Mouse (Mus musculus) hindlimb bud, embryonic 11.5 days (tissue): ENCODE results near the gene Appl2.
"Not testable (repeated sequence)": the region's sequence is repeated elsewhere in the genome, so short reads cannot be mapped to it uniquely, and the experiment has no call there.

ENCODE experiments used
- DNase-seq: peaks from one replicate; pipeline ENCODE4 v3.0.0-alpha.2; 2012; ENCODE audit warnings: low read depth, low spot score; ENCODE audit errors: extremely low spot score

Gene Appl2

DNA sequence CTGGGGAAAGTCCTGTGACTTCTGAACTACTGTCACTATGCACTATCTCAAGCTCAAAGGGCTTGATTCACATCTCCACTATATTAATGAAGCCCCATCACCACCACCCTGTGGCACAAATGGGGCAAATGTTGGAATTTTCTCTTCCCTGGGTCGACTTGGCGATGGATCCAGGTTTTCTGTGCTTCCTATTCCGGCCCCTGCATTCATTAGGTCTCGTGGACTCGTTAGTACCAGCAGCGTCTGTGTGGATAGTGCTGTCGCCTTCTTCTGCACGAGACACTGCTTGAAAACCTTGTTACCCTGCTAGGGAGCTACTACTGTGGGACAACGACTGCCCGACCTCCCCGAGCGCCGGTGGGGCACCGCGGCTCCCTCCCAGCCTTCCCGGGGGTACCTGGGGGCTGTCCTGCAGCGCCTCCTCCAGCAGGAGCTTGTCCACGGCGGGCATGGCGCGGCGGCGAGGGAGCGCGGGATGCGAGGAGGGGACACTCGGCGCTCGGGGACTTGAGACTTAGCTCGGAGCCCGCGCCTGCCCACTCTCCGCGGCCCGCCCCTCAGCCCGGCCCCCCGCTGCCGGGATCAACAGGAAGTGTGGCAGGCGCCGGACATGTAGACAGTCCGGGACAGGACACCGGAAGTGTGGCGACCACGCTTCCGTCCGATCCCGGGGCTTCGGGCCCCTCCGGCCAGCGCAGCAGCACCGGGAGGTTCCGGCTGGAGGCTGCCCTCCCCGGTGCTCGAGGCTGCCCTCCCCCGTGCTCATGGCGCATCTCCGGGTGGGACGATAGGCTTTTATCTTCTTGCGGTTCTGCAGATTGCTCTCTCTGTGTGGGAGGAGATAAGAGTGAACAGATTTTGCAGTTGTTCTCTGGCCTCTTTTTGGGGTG, at the start of gene Appl2:
Gene Appl2, minus strand, starts transcription at position 608 of the 890 bp plus-strand sequence.
- no peak for DNase-seq

DNA sequence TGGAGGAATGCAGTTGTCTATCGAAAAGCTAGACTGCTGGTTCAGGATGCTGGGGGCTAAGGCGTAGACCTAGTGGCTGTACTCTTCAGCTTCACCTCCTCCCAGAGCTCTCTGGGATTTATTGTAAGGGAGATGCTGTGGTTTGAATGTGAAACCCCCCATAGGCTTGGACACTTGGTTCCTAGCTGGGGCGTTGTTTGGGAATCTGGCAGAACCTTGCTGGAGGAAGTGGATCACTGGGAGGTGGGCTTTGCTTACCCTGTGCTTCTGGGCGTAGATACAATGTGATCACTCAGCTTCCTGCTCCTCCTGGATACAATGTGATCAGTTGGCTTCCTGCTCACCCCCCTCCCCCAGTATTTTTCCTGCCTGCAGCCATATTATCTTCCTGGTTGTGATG, 47.7 kb upstream of the Appl2 start:
- no peak for DNase-seq

DNA sequence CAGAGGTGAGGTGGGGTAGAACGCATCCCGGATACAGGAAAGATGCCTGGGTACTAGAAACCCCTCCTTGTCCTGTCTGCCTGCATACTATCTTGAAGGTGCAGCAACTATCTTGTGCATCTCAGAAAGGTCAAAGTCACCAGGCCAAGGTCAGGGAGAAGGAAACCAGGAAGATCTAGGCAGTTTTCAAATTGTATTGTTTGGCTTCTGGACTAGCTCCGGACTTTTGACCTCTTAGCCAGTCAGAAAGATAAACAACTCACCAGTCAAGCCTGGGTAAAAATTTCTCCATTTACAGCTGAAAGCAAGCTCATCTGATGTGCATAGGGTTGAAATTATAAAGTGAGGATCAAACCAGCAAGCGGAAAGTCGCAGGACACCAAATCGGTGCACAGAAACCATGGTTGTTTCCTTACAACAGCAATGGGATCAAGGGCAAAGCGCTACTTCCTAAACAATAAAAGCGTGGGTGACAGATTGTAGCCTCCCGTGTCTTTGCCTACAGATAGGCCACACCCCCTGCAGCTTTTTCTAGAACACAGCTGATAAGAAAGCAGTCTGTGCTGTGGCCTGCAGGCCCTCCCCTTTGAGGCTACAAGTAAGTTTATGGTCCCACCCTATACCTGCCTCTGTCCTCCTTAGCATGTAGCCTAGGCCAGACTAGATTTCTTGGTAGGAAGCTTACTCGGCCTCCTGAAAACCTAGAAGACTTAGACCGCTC, 43.8 kb upstream of the Appl2 start:
- no peak for DNase-seq

DNA sequence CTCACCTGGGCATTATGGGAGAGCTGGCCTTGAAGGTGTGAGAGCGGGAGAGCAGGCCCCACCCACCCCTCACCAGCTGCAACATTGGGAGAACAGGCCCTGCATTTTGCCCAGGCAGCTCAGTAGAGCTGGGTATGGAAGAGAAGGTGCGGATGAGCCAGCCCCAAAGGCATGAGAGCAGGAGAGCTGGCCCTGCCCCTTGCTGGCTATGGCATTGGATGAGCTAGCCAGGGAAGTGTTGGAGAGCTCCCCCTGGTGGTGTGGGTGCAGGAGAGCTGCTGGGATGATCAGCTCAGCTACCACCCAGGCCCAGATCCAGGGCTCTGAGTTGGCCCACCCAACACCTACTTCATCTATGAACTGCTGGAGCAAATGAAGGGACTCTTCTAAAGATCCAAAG, 39.7 kb upstream of the Appl2 start:
- DNase-seq, result no peak

DNA sequence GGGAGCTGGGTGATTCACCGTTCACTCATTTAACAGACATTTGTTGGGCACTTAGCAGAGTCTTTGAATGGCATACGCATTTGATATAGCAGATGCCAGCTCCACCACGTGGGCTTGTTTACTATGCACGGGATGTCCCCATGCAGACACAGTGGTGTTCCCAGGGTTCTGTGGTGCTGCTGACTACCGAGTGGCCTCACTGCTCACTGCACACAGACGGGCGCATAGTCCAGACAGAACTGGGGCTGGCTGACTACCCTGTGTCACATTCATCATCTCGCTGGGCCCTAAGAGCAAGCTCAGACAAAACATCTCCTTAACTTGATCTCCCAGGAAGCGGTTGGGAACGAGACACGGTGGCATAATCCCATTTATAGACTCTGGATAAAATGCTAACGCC, 32.8 kb upstream of the Appl2 start:
- DNase-seq, result no peak

DNA sequence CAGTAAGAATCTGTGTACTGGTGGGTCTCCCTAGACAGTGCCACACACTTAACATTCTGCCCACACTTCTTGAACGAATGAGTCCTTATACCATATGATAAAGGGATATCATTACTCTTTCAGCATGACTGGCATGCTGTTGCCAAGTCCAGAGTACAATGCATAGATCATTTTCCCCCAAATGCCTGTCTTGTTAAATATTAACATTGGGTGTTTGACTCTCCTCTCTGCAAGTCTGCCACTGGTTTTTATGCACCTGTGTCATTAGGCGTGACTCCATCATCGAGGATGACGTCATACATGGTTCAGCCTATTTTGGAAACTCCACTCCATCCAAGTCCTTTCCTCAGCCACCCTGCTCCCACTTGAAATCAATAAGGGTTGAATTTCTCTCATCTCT, 18.0 kb upstream of the Appl2 start:
- DNase-seq, result no peak

DNA sequence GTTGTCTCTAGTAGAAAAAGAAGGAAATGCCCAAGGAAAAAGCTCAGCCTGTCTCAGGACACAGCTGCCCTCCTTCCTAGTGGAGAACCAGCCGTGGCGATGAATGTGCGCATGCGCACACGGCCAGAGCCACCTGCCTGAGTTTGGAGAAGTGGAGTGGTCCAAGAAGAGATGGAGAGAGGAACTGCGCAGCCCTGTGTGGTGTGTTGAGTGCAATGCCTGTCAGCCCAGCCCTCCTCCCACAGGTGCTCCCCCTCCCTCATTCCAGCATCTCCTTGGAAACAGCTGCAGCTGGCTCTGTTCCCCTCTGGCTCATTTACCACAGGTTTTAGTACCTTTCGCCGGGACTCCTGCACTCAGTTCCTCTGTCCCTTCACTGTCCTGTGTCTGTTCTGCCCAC, 13.4 kb upstream of the Appl2 start:
- DNase-seq, result no peak

DNA sequence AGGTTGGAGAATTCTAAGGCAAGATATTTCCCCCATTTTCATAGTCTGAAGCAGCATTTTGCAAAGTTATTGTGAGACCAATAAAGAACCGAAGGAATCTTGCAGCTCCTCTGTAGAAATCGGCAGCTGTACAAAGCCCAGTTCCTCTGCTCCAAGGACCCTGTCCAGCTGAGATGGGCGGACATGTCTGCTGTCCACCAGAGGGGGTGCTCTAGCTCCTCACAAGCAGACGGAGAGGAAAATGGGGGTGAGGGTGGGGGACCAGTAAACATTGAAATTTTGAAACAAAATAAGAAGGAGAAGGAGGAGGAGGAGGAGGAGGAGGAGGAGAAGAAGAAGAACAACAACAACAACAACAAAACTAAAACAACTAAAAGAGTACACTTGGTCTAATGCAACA, 12.1 kb upstream of the Appl2 start:
- DNase-seq, result no peak

DNA sequence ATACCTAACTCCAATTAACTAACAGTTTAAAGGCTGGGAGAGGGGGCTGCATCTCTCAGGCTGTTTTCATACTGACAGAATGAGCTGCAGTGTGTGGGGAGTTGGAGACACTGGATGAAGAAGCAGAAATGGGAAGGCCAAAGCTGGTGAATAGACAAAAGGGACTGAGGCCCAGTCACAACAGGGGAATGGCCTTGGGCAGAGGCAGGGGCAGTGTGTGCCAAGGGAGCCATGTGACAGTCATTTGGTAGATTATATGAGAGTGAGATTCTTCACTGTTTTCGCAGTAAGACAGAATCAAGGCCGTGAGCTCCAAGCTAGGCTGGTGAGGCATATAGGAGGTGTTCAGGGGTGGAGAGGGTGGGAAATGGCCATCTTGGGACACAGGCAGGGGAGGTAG, 6.1 kb upstream of the Appl2 start:
- DNase-seq, result no peak

DNA sequence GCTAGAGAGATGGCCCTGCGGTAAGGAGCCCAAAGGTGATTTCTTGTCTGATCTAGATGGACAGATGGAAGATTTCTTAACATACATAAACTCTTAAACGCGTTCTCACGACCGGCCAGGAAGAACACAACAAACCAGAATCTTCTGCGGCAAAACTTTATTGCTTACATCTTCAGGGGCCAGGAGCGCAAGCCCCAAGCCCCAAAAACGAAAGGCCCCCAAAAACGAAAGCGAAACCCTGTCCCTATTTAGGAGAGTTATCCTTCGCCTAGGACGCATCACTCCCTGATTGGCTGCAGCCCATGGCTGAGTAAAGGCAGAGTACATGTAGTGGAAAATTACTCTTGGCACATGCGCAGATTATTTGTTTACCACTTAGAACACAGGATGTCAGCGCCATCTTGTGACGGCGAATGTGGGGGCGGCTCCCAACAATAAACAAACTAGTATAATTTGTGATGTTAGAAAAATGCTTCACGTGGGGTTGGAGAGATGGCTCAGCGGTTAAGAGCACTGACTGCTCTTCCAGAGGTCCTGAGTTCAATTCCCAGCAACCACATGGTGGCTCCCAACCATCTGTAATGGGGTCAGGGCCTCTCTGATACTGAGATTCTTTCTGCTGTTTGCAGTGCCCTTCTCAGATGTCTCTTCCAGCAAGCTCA, 3.8 kb upstream of the Appl2 start:
- not testable (repeated sequence) for DNase-seq

DNA sequence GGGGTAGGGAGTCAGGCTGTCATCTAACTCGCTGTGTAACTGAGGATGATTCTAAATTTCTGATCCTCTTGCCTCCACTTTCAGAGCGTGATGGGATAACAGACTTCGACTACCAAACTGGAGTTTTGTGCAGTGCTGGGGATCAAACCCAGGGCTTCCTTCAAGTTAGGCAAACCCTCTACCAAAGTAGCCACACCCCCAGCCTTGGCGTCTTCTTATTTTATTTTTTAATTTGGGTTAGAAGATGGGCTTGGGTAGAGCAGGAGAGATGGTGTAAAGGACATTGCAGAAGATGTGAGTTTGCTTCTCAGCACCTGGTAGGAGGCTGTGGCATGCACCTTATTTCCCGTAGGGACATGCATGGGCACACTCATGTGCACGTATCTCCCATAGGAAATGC, 499 bp upstream of the Appl2 start:
- DNase-seq, result no peak

DNA sequence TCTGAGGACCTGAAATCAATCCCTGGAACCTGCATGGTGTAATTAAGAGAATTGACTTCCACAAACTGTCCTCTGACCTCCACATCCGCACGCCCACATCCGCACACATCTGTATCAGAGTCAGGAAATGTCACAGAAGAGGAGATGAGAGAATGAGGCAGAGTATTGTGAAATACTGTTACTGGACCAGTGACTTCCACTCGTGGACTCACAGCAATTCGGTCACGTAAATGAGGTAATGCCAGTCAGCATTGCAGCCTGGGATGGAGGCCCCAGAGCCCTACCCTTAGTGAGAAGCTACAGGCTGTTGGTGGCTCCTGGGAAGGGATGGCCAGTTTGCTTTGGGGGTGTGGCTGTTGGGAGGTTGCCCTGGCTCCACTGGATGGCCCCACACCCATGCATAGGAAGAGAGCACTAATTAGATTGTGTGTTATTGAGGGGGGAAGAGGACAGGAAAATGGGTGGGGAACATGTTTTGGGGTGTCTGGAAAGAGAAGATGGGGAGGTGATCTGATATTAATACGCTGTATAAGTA, 2.1 kb downstream of the Appl2 start:
- no peak for DNase-seq

DNA sequence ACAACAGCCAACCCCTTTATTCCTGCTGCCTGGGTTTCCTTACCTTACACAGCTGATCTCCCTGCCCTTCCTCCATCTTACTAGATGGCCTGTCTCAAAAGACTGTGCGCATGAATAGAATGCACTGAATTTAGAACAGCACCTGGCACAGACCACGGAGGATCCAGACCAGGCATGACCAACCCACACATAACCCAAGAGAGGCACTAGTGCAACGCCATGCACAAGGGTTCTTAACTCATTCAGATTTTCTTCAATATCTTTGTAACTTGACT, 2.9 kb downstream of the Appl2 start:
- DNase-seq, result no peak

DNA sequence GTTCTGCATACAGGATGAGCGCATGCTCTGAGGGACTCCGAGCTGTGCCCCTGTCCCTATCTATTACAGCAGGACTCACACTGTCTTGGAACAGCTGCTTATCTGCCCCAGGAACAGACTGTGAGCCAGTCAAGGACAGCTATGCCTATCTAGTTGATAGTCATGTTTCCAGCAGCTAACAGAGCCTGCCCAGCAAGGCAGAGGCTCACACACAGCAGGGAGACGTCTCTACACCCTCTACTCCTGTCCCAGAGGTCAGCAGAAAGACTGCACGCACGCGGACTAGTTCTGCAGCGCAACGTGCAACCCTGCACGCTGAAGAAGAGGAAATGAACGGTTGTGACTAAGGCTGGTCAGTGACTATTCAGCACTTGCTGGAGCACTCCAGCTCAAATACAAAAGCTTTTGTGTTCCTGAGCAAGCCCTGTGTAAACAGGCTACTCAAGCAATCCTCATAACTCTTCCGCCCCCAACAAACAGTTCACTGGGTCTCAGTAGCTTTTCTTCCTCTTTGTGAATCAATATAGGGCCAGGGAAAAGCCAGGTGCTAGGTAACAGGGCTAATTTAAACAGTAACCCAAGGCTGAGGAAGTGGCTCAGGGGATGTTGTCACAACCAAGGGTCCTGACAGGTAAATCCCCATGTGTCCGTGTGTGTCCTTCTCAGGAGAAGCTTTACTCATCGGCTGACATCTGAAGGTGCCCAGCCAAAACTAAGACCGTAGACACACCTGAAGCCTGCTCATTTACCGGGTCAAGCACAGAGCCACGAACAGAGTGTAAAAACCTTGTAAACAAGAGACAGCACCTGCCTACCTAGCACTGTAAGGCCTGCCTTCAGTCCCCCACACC, 3.4 kb downstream of the Appl2 start:
- DNase-seq, result no peak

DNA sequence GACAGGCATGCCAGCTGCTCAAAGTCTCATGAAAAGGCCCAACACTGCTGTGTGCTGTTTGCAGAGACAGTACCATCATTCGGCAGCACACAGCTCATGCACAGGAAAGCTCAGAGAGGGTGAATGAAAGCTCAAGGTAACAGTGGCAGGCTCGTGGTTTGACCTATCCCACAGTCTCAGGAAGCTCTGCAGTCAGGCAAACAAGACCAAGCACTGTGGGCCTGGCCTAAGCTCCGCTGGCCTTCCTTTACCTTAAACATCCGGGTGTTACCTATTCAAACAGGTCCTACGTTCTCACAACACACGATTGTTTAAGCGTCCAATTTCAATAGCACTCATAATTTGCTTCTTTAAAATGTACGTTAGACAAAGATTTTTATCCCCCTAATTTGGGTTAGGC, 4.4 kb downstream of the Appl2 start:
- DNase-seq, result no peak

DNA sequence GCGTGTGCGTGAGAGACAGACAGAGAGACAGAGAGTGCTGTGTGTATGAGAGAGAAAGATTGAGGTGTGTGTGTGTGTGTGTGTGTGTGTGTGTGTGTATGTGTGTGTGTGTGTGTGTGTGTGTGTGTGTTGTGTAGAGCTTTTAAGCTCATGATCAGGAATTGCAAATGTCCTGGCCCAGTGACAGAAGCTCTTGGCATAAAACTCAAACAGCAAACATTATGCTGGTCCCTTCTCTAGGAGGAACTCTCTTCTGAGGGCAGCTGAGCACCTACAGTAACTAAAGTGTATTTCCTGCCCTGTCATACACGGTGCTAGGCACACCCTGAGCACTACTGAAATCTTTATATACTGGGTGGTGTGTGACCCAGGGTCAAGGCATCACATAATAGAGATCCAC, 6.9 kb downstream of the Appl2 start:
- DNase-seq, result no peak

DNA sequence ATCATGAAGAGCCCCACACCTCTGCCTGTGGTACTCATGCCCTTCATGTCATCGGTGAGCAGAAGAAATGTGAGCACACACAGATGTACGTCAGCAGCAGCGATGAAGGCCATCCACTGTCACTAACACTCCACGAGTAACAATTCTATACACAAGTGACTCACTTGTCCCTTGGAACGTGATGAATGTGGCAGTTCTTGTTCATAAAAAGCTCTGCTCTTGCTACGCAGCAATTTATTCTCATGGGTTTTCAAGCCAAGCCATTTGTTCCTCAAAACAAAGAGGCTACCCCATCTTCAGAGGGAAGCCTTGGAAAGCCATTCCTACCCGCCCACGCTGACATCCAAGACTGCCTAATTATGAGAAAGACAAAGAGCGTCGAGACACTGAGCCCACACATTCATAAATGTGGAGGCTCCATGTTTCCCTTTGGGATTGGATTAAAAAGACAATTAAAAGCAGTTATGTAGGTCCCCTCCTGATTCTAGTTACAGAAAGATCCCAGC, 8.6 kb downstream of the Appl2 start:
- no peak for DNase-seq

DNA sequence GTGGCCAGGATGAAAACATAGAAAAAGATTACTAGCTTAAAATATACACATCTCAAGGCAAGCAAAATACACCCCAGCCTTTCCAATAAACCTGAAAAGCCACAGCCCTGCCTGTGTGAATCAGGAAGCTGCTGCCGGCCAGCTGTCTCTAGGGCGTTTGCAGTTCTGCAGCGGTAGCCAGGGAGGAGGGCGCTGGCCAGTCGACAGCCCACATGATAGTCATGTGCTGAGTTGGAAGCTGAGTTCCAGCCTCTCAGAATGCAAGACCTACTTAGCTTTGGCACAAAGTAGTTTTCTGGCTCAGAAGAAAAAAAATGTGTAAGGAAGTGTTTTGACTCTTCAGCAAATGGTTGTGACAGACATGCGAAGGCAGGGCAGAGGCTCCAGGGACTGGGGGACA, 11.2 kb downstream of the Appl2 start:
- DNase-seq, result no peak

DNA sequence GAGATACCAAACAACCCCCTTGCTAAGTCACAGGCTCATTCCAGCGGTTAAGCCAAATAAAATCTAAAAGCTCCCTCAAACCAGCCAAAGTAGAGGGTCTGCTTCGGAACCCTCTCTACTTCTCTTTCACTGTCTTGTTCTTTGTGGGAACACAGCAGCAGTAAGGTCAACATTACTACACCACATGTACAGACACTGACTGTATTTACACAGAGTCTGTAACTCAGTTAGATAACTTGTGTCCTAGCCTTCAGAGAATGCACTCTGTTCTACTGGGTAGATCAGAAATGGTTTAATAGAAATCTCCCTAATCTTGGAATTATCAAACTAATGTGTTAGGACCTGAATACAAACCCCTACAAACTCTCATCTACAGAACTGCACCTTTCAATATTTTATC, 12.3 kb downstream of the Appl2 start:
- no peak for DNase-seq

DNA sequence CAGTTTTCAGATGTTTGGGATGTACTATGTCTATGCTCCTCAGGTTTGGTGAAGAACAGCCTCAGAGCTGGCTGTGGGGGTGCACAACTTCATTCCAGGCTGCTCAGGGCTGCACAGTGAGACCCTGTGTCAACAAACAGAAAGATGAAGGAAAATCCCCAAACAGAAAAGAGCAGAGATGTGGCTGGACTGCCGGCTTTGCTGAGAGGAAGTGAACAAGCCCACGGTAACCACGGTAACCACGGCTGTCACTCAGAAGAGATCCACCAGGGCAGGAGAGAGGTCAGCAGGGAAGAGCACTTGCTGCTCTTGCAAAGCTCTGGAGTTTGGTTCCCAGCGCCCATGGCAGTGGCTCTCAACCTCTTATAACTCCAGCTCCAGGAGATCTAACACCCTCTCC, 14.1 kb downstream of the Appl2 start:
- no peak for DNase-seq
